In genomic region chr14:77904171-77904762, GRCm38 (mm10) we compare ENCODE assay signal across 9 mouse cellular contexts. TPM values are rescaled to one million over a fixed set of nuclear protein-coding genes. Genes with fewer than 3 reads are reported as not detected.
DNase-seq lines count a peak whose midpoint lies in the region; ATAC-seq and TF ChIP-seq lines count a peak whose summit lies in the region.
"Had no signal": no experiment of that assay in that cellular context is flagged by ENCODE, and none has a peak within 500 bp of the region (broad histone marks: within the 10 kb centered on the region; RNA-seq: fewer than 3 reads in every experiment).

Gene Epsti1 (plus strand): TSS chr14:77904239.

- dilution Hi-C loops in CH12.LX (cut with MboI; ENCODE audit: extremely low pct_ligation_motif_present, extremely low pct_unique_long_range_greater_than_20kb, low sequenced_read_pairs): no loop called here

- no peaks in the 10 kb centered on the region for H3K9me3 ChIP-seq in CH12.LX (replicated peaks; ENCODE audit: low read length)
- H3K9me3 ChIP-seq in embryonic facial prominence, embryonic 10.5 days: no peaks in the 10 kb centered on the region
- H3K9me3 ChIP-seq: neural tube, embryonic 12.5 days had no signal

- peak within 1 kb of the TSS; percentile 39 to 61 (median 59) for H3K4me3 ChIP-seq in CH12.LX (replicated peaks in 1 of 3; ENCODE audit: low read depth in 2 of 3, low read length in 2 of 3, poor library complexity in 1 of 3)
- no peak within 1 kb of the TSS for H3K4me3 ChIP-seq in embryonic facial prominence, embryonic 10.5 days
- H3K4me3 ChIP-seq: neural tube, embryonic 12.5 days had no signal

- no peaks in the 10 kb centered on the region for H3K36me3 ChIP-seq in CH12.LX (replicated peaks in 1 of 2; ENCODE audit: control insufficient read depth in 1 of 2, insufficient read depth in 1 of 2, low read length in 1 of 2)
- no peaks in the 10 kb centered on the region for H3K36me3 ChIP-seq in embryonic facial prominence, embryonic 10.5 days (replicated peaks)
- H3K36me3 ChIP-seq: neural tube, embryonic 12.5 days had no signal

- TF ChIP-seq EP300 in CH12.LX (IDR thresholded peaks at IDR 0.05; ENCODE audit: low read length): peak; percentile 61

- no peak for TF ChIP-seq CTCF in CH12.LX (conservative IDR thresholded peaks at IDR 0.05 in 1 of 2, IDR thresholded peaks at IDR 0.05 in 1 of 2; ENCODE audit: low read depth in 2 of 2, low read length in 2 of 2)

- peak; percentile 76 for ATAC-seq in megakaryocyte progenitor cell, adult 5-6 weeks (replicated peaks; ENCODE audit: poor library complexity)

- no peak within 1 kb of the TSS for H3K27ac ChIP-seq in CH12.LX (ENCODE audit: insufficient read depth, low read depth)
- H3K27ac ChIP-seq in embryonic facial prominence, embryonic 10.5 days (replicated peaks): no peak within 1 kb of the TSS
- H3K27ac ChIP-seq: neural tube, embryonic 12.5 days had no signal

- no peaks in the 10 kb centered on the region for H3K79me2 ChIP-seq in CH12.LX (replicated peaks; ENCODE audit: control insufficient read depth, extremely low read depth, insufficient read depth, poor library complexity, severe bottlenecking)

- peak within 1 kb of the TSS; percentile 76 for H3K4me2 ChIP-seq in CH12.LX (ENCODE audit: insufficient read depth, low read depth, poor library complexity, severe bottlenecking)
- H3K4me2 ChIP-seq: neural tube, embryonic 12.5 days had no signal

- peaks cover 1% of the 10 kb centered on the region for H3K27me3 ChIP-seq in CH12.LX (replicated peaks)
- no peaks in the 10 kb centered on the region for H3K27me3 ChIP-seq in embryonic facial prominence, embryonic 10.5 days (replicated peaks; ENCODE audit: low read depth, poor library complexity, severe bottlenecking)
- H3K27me3 ChIP-seq: neural tube, embryonic 12.5 days had no signal

- TF ChIP-seq POLR2A in CH12.LX (IDR thresholded peaks at IDR 0.05; ENCODE audit: low read depth, low read length): no peak

- in situ Hi-C loops in CH12.LX (cut with MboI; ENCODE audit: low pct_ligation_motif_present, low pct_unique_long_range_greater_than_20kb, low sequenced_read_pairs): no loop called here

- peak within 1 kb of the TSS; percentile 26; the same call in 1 of the 2 replicates for H3K9ac ChIP-seq in CH12.LX (ENCODE audit: insufficient read depth, low read depth)
- H3K9ac ChIP-seq: neural tube, embryonic 12.5 days had no signal

- 67% methylated on average over 15 of the region's 15 CpGs for WGBS in embryonic facial prominence, embryonic 10.5 days

- peak; percentile 69 to 72 for DNase-seq in B cell, adult 2 months
- peak; percentile 79 for DNase-seq in CH12.LX (ENCODE audit: extremely low read depth)
- peak; percentile 22 for DNase-seq in kidney, adult 9 months
- peak; percentile 47 for DNase-seq in thymus, postnatal 25 days
- DNase-seq in right cerebral cortex, postnatal 36 days (ENCODE audit: low spot score in 2 of 2): no peak
- no peak for DNase-seq in layer of hippocampus, adult 11-12 months (ENCODE audit: low spot score)
- no peak for DNase-seq in embryonic facial prominence, embryonic 10.5 days (ENCODE audit: low spot score)

- no peak for TF ChIP-seq RAD21 in CH12.LX (IDR thresholded peaks at IDR 0.05; ENCODE audit: low read depth, low read length)

- peaks cover 0 to 13% of the 10 kb centered on the region in 2 experiments; a peak in 2 of 4 replicates for H3K4me1 ChIP-seq in CH12.LX (ENCODE audit: control insufficient read depth in 1 of 2, insufficient read depth in 2 of 2)
- no peaks in the 10 kb centered on the region for H3K4me1 ChIP-seq in embryonic facial prominence, embryonic 10.5 days
- H3K4me1 ChIP-seq: neural tube, embryonic 12.5 days had no signal

TF ChIP-seq in CH12.LX, 34 proteins besides CTCF, POLR2A, EP300 and RAD21:
- TF ChIP-seq PAX5 (IDR thresholded peaks at IDR 0.05; ENCODE audit: low read length) (no peak), MAX (IDR thresholded peaks at IDR 0.05; ENCODE audit: low read length) (no peak), POLR2AphosphoS2 (IDR thresholded peaks at IDR 0.05; ENCODE audit: low read depth, low read length) (no peak), RCOR1 (conservative IDR thresholded peaks at IDR 0.05; ENCODE audit: low read depth, low read length) (no peak), ELF1 (IDR thresholded peaks at IDR 0.05; ENCODE audit: low read depth, low read length) (0 out of 2 replicates have a peak, but pooled peaks have one; percentile 2), SMC3 (IDR thresholded peaks at IDR 0.05; ENCODE audit: low read depth, low read length) (no peak), MXI1 (IDR thresholded peaks at IDR 0.05; ENCODE audit: low read depth, low read length) (no peak), TBP (conservative IDR thresholded peaks at IDR 0.05; ENCODE audit: low read depth, low read length) (no peak), MAZ (IDR thresholded peaks at IDR 0.05; ENCODE audit: low read depth, low read length) (no peak), MEF2A (IDR thresholded peaks at IDR 0.05; ENCODE audit: borderline replicate concordance, low read depth, low read length) (no peak), JUN (IDR thresholded peaks at IDR 0.05; ENCODE audit: insufficient read depth, low read depth, low read length) (no peak), TCF12 (IDR thresholded peaks at IDR 0.05; ENCODE audit: low read depth, low read length) (no peak), ZNF384 (IDR thresholded peaks at IDR 0.05; ENCODE audit: low read depth, low read length) (no peak), USF2 (conservative IDR thresholded peaks at IDR 0.05; ENCODE audit: low read depth, low read length) (no peak), BHLHE40 (IDR thresholded peaks at IDR 0.05; ENCODE audit: low read depth, low read length) (no peak), KAT2A (IDR thresholded peaks at IDR 0.05; ENCODE audit: insufficient replicate concordance, low read length) (no peak), ZKSCAN1 (IDR thresholded peaks at IDR 0.05; ENCODE audit: borderline replicate concordance, low read depth, low read length) (no peak), ZC3H11A (IDR thresholded peaks at IDR 0.05; ENCODE audit: low read depth, low read length) (no peak), ETS1 (conservative IDR thresholded peaks at IDR 0.05; ENCODE audit: low read depth, low read length) (peak; percentile 64), SIN3A (IDR thresholded peaks at IDR 0.05; ENCODE audit: low read length) (0 out of 2 replicates have a peak, but pooled peaks have one; percentile 26), MAFK (IDR thresholded peaks at IDR 0.05; ENCODE audit: insufficient replicate concordance, low read length) (no peak), E2F4 (IDR thresholded peaks at IDR 0.05; ENCODE audit: insufficient replicate concordance, low read depth, low read length) (no peak), CHD1 (IDR thresholded peaks at IDR 0.05; ENCODE audit: low read depth, low read length) (no peak), USF1 (IDR thresholded peaks at IDR 0.05; ENCODE audit: low read depth, low read length) (no peak), IRF4 (IDR thresholded peaks at IDR 0.05; ENCODE audit: low read depth, low read length) (peak; percentile 71), HCFC1 (IDR thresholded peaks at IDR 0.05; ENCODE audit: low read depth, low read length) (no peak), MYC (IDR thresholded peaks at IDR 0.05; ENCODE audit: low read depth, low read length) (no peak), JUND (conservative IDR thresholded peaks at IDR 0.05; ENCODE audit: low read depth, low read length) (no peak), NELFE (IDR thresholded peaks at IDR 0.05; ENCODE audit: low read depth, low read length) (no peak), ZMIZ1 (IDR thresholded peaks at IDR 0.05; ENCODE audit: low read depth, low read length) (no peak), CHD2 (IDR thresholded peaks at IDR 0.05; ENCODE audit: low read length) (no peak), UBTF (IDR thresholded peaks at IDR 0.05; ENCODE audit: low read depth, low read length) (no peak), NRF1 (IDR thresholded peaks at IDR 0.05; ENCODE audit: low read depth, low read length) (no peak), GABPA (IDR thresholded peaks at IDR 0.05; ENCODE audit: insufficient replicate concordance, low read depth, low read length) (no peak)
TF ChIP-seq in CH12.LX: peak in this region for 4.

RNA-seq across cellular contexts. Expression of gene Epsti1, which starts in this region (rescaled TPM):
- 0.38 and 0.59 TPM in 2 replicates for total RNA-seq in CH12.LX (2012; rRNA removed)
- total RNA-seq in CH12.LX (2014; rRNA removed): 2.2 and 3.0 TPM in 2 replicates
- polyA plus RNA-seq in CH12.LX (2012; ENCODE audit: insufficient read length, low read depth): 2.2 and 2.3 TPM in 2 replicates
- 11.1 and 13.2 TPM in 2 replicates for total RNA-seq in megakaryocyte progenitor cell, adult 5-6 weeks (2015)
- 29.6 and 36.9 TPM in 2 replicates for total RNA-seq in megakaryocyte progenitor cell, adult 5-6 weeks (2017)
- polyA plus RNA-seq in embryonic facial prominence, embryonic 10.5 days (2016; fragmentation: Nextera tagmentation; extraction: Ambion mirVana): 0.30 TPM in 1 of 2 replicates, not detected in the other

Comparison
In these comparisons a context has a peak if more than half of its experiments do, and no peak if none do; other contexts are left out.
1. DNase-seq: peak in B cell, adult 2 months (2 of 2), CH12.LX (single experiment), kidney, adult 9 months (single experiment) and thymus, postnatal 25 days (single experiment); none in right cerebral cortex, postnatal 36 days (0 of 2), layer of hippocampus, adult 11-12 months (single experiment) and embryonic facial prominence, embryonic 10.5 days (single experiment).